Mouse (Mus musculus) 3134 (cell line): ENCODE measurements around the gene Gm36079.
A peak's percentile ranks its signal among the peaks of the same experiment; 100 is the strongest.
"Not testable (repeated sequence)": the region's sequence is repeated elsewhere in the genome, so short reads cannot be mapped to it uniquely, and the experiment has no call there.

ENCODE experiments used
- DNase-seq: peaks from one replicate; pipeline ENCODE4 v3.0.0-alpha.2; 2011; ENCODE audit warnings: low spot score; ENCODE audit not compliant: insufficient read length; ENCODE audit errors: extremely low read depth

Gm36079 gene

GRCm38 (mm10) chr13:120026911-120027310, at the start of gene Gm36079:
TSS of gene Gm36079 (minus strand) at chr13:120027011.
- not testable (repeated sequence) for DNase-seq

GRCm38 (mm10) chr13:120070878-120071277, 44.1 kb upstream of the Gm36079 start:
- not testable (repeated sequence) for DNase-seq

- DNase-seq = not testable (repeated sequence)
These were observed 43.3 kb upstream of the Gm36079 start for GRCm38 (mm10) chr13:120070012-120070598.

GRCm38 (mm10) chr13:120063439-120064089, 36.8 kb upstream of the Gm36079 start:
- not testable (repeated sequence) for DNase-seq

- DNase-seq = not testable (repeated sequence)
These were observed 36.1 kb upstream of the Gm36079 start for GRCm38 (mm10) chr13:120062903-120063302.

- not testable (repeated sequence) for DNase-seq
These were observed 25.3 kb upstream of the Gm36079 start, which contains the start of gene Gm21188 for GRCm38 (mm10) chr13:120052085-120052484. TSS of gene Gm21188 (minus strand) at chr13:120052194.

GRCm38 (mm10) chr13:120048608-120049007, 21.8 kb upstream of the Gm36079 start:
- DNase-seq = not testable (repeated sequence)

- not testable (repeated sequence) for DNase-seq
These were observed 21.4 kb upstream of the Gm36079 start for GRCm38 (mm10) chr13:120048186-120048585.

GRCm38 (mm10) chr13:120046422-120047209, 19.8 kb upstream of the Gm36079 start:
- not testable (repeated sequence) for DNase-seq

- not testable (repeated sequence) for DNase-seq
These were observed 14.3 kb upstream of the Gm36079 start for GRCm38 (mm10) chr13:120041145-120041544.

GRCm38 (mm10) chr13:120037881-120038280, 11.1 kb upstream of the Gm36079 start:
- DNase-seq = not testable (repeated sequence)

GRCm38 (mm10) chr13:120036577-120037115, 9.8 kb upstream of the Gm36079 start:
- DNase-seq = not testable (repeated sequence)

GRCm38 (mm10) chr13:120035151-120035550, 8.3 kb upstream of the Gm36079 start:
- not testable (repeated sequence) for DNase-seq

- not testable (repeated sequence) for DNase-seq
These were observed 7.8 kb upstream of the Gm36079 start for GRCm38 (mm10) chr13:120034637-120035036.

- not testable (repeated sequence) for DNase-seq
These were observed 6.8 kb upstream of the Gm36079 start for GRCm38 (mm10) chr13:120033516-120034190.

- DNase-seq = not testable (repeated sequence)
These were observed 4.9 kb upstream of the Gm36079 start for GRCm38 (mm10) chr13:120031676-120032075.

GRCm38 (mm10) chr13:120027368-120027767, 557 bp upstream of the Gm36079 start:
- DNase-seq = peak; percentile 1

- not testable (repeated sequence) for DNase-seq
These were observed 438 bp downstream of the Gm36079 start for GRCm38 (mm10) chr13:120026373-120026772.

- DNase-seq = peak; percentile 0
These were observed 1.2 kb downstream of the Gm36079 start for GRCm38 (mm10) chr13:120025576-120025975.

GRCm38 (mm10) chr13:120025004-120025403, 1.8 kb downstream of the Gm36079 start:
- DNase-seq = not testable (repeated sequence)
